Comparison of ENCODE assay signal across 15 mouse cellular contexts in the genomic region with DNA sequence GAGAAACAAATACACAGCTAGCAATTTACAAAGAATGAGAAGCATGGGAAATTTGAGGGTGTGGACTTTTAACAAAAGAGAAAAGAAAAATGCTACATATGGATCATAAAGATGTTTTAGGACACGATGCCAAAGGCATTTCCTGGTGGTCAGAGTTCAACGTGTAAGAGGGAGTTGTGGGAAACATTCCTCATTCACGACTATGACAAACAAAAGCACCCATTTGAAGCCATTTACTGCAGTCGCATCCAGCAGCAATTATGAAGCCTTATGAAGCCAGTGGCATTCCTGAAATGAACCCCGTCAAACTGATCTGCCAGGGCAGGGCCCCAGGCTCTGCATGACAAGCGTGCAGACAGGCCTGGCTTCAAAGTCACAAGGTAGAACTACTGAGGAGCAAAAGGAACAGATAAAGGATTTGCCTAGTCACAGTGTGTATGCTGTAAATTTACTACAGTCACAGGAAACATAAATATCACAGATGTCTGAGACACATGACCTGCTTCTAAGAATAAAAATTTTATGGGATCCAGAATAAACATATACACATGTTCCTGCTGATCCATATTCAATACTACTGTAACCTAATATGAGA. TPM values are rescaled to one million over a fixed set of nuclear protein-coding genes. Genes with fewer than 3 reads are reported as not detected.
DNase-seq lines count a peak whose midpoint lies in the region; ATAC-seq and TF ChIP-seq lines count a peak whose summit lies in the region.
"Had no signal": no experiment of that assay in that cellular context is flagged by ENCODE, and none has a peak within 500 bp of the region (broad histone marks: within the 10 kb centered on the region; RNA-seq: fewer than 3 reads in every experiment).

No protein-coding gene starts in this region.

- H3K9me3 ChIP-seq in heart, embryonic 12.5 days (replicated peaks) = no peaks in the 10 kb centered on the region
- H3K9me3 ChIP-seq in G1E (replicated peaks) = no peaks in the 10 kb centered on the region
- no peaks in the 10 kb centered on the region for H3K9me3 ChIP-seq in liver, embryonic 11.5 days (ENCODE audit: control insufficient read depth, low read length)
- no peaks in the 10 kb centered on the region for H3K9me3 ChIP-seq in midbrain, embryonic 14.5 days (ENCODE audit: control insufficient read depth, low read length)

- TF ChIP-seq POLR2A in embryonic fibroblast, embryonic 13.5 days (IDR thresholded peaks at IDR 0.05; ENCODE audit: low read depth, low read length) = no peak

- ATAC-seq in heart, embryonic 12.5 days (ENCODE audit: insufficient number of reproducible peaks, low FRiP score) = peak; percentile 89
- ATAC-seq in G1E (ENCODE audit: extremely low read depth, insufficient number of reproducible peaks, low FRiP score, poor library complexity, severe bottlenecking) = peak; percentile 99
- peak; percentile 92 for ATAC-seq in liver, embryonic 11.5 days (replicated peaks; ENCODE audit: low FRiP score)
- no peak for ATAC-seq in midbrain, embryonic 14.5 days (ENCODE audit: low FRiP score, low TSS enrichment)
- ATAC-seq in inflammation-experienced regulatory T-cells, adult 6 months = no peak
- ATAC-seq: CD4-positive, CD25-positive, alpha-beta regulatory T cell, adult 4 months had no signal

- intact Hi-C loops in left cerebral cortex, adult 2 months (cut with DNase I) = no loop called here

- peak overlapping the region; percentile 63 for H3K27ac ChIP-seq in heart, embryonic 12.5 days (ENCODE audit: poor library complexity, severe bottlenecking)
- H3K27ac ChIP-seq in embryonic fibroblast, embryonic 13.5 days (ENCODE audit: insufficient read depth, low read length) = peak overlapping the region; percentile 89
- H3K27ac ChIP-seq in liver, embryonic 11.5 days (ENCODE audit: low read depth, low read length) = no peak overlapping the region
- no peak overlapping the region for H3K27ac ChIP-seq in midbrain, embryonic 14.5 days (replicated peaks; ENCODE audit: low read depth, low read length)
- H3K27ac ChIP-seq in left cerebral cortex, adult 2 months = no peak overlapping the region
- H3K27ac ChIP-seq: hindbrain, embryonic 14.5 days had no signal

- 0 out of 2 replicates have a peak overlapping the region, but pooled peaks have one; percentile 9 for H3K4me2 ChIP-seq in heart, embryonic 12.5 days
- H3K4me2 ChIP-seq in liver, embryonic 11.5 days = no peak overlapping the region
- no peak overlapping the region for H3K4me2 ChIP-seq in midbrain, embryonic 14.5 days (ENCODE audit: low read length)
- H3K4me2 ChIP-seq: hindbrain, embryonic 14.5 days had no signal

- TF ChIP-seq CTCF in G1E (IDR thresholded peaks at IDR 0.05; ENCODE audit: low read depth, low read length) = no peak
- TF ChIP-seq CTCF in embryonic fibroblast, embryonic 13.5 days (IDR thresholded peaks at IDR 0.05; ENCODE audit: borderline replicate concordance, insufficient read depth, low read length) = no peak
- no peak for TF ChIP-seq CTCF in left cerebral cortex, adult 2 months (IDR thresholded peaks at IDR 0.05)

- no peak overlapping the region for H3K4me3 ChIP-seq in heart, embryonic 12.5 days
- no peak overlapping the region for H3K4me3 ChIP-seq in G1E (ENCODE audit: low read depth, low read length)
- H3K4me3 ChIP-seq in embryonic fibroblast, embryonic 13.5 days (ENCODE audit: insufficient read depth, low read length) = no peak overlapping the region
- no peak overlapping the region for H3K4me3 ChIP-seq in liver, embryonic 11.5 days (ENCODE audit: low read depth, low read length)
- no peak overlapping the region for H3K4me3 ChIP-seq in midbrain, embryonic 14.5 days (replicated peaks; ENCODE audit: low read depth, low read length)
- no peak overlapping the region for H3K4me3 ChIP-seq in left cerebral cortex, adult 2 months
- H3K4me3 ChIP-seq: erythroblast, embryonic 14.5 days had no signal

- peaks cover 27% of the 10 kb centered on the region for H3K4me1 ChIP-seq in heart, embryonic 12.5 days (replicated peaks)
- peaks cover 4% of the 10 kb centered on the region for H3K4me1 ChIP-seq in G1E (ENCODE audit: insufficient read depth, low read depth, low read length)
- H3K4me1 ChIP-seq in embryonic fibroblast, embryonic 13.5 days (ENCODE audit: control insufficient read depth, insufficient read depth, low read length) = peaks cover 12% of the 10 kb centered on the region
- peaks cover 7% of the 10 kb centered on the region; the same call in 1 of the 2 replicates for H3K4me1 ChIP-seq in liver, embryonic 11.5 days (replicated peaks; ENCODE audit: control insufficient read depth, insufficient read depth, low read length)
- no peaks in the 10 kb centered on the region for H3K4me1 ChIP-seq in midbrain, embryonic 14.5 days (ENCODE audit: control insufficient read depth, insufficient read depth, low read length)

- H3K9ac ChIP-seq in heart, embryonic 12.5 days = no peak overlapping the region
- no peak overlapping the region for H3K9ac ChIP-seq in liver, embryonic 11.5 days (ENCODE audit: low read depth, low read length)
- no peak overlapping the region for H3K9ac ChIP-seq in midbrain, embryonic 14.5 days (replicated peaks; ENCODE audit: low read length)
- H3K9ac ChIP-seq: hindbrain, embryonic 14.5 days had no signal

- no peaks in the 10 kb centered on the region for H3K27me3 ChIP-seq in heart, embryonic 12.5 days (replicated peaks)
- no peaks in the 10 kb centered on the region for H3K27me3 ChIP-seq in G1E (ENCODE audit: insufficient read depth, low read length)
- H3K27me3 ChIP-seq in liver, embryonic 11.5 days (replicated peaks; ENCODE audit: control insufficient read depth, insufficient read depth, low read length) = no peaks in the 10 kb centered on the region
- no peaks in the 10 kb centered on the region for H3K27me3 ChIP-seq in midbrain, embryonic 14.5 days (ENCODE audit: control insufficient read depth, insufficient read depth, low read length)

- DNase-seq in heart, adult 8-10 months (ENCODE audit: low spot score) = no peak
- DNase-seq in G1E (ENCODE audit: low spot score) = no peak
- DNase-seq in liver, embryonic 11.5 days (ENCODE audit: low spot score) = no peak
- no peak for DNase-seq in midbrain, embryonic 14.5 days
- DNase-seq in left cerebral cortex, adult 2 months (ENCODE audit: extremely low spot score in 1 of 2, low spot score in 2 of 2) = no peak
- DNase-seq: cerebellum, postnatal 10 days; kidney, postnatal 25 days; lung, postnatal 14 days; retina, postnatal 1 day had no signal

- H3K36me3 ChIP-seq in heart, embryonic 12.5 days = peaks cover 4% of the 10 kb centered on the region
- H3K36me3 ChIP-seq in G1E (replicated peaks) = peaks cover 14% of the 10 kb centered on the region
- no peaks in the 10 kb centered on the region for H3K36me3 ChIP-seq in liver, embryonic 11.5 days (ENCODE audit: control insufficient read depth, insufficient read depth, low read length)
- H3K36me3 ChIP-seq in midbrain, embryonic 14.5 days (ENCODE audit: control insufficient read depth, insufficient read depth, low read length) = no peaks in the 10 kb centered on the region

- WGBS in heart, embryonic 12.5 days = 42% methylated on average over 6 of the region's 6 CpGs
- WGBS in liver, embryonic 11.5 days = 55% methylated on average over 6 of the region's 6 CpGs
- WGBS in midbrain, embryonic 14.5 days = 85% methylated on average over 6 of the region's 6 CpGs

RNA-seq across cellular contexts. Expression of a gene that starts 12.4 kb away (rescaled TPM):
- polyA plus RNA-seq in heart, embryonic 12.5 days (2016; fragmentation: Nextera tagmentation; extraction: Ambion mirVana) = 19.3 and 20.6 TPM in 2 replicates
- 10 to 100 TPM; 20.0 to 25.9 (median 24.3) TPM for total RNA-seq in heart, adult 8-10 months (2022)
- 27.5 and 29.2 TPM in 2 replicates for total RNA-seq in G1E (2014; fragmentation: Nextera tagmentation)
- total RNA-seq in G1E (2017) = 39.7 and 52.6 TPM in 2 replicates
- polyA plus RNA-seq in G1E (2012) = 2.9 TPM in 2 replicates
- polyA plus RNA-seq in embryonic fibroblast, embryonic 13.5 days (2011; ENCODE audit: insufficient read length, low read depth, missing spikeins) = 26.6 and 29.2 TPM in 2 replicates
- polyA plus RNA-seq in liver, embryonic 11.5 days (2014; fragmentation: Nextera tagmentation; extraction: Ambion mirVana) = 6.8 and 7.2 TPM in 2 replicates
- polyA plus RNA-seq in midbrain, embryonic 14.5 days (2014; fragmentation: Nextera tagmentation; extraction: Ambion mirVana) = 6.2 and 8.2 TPM in 2 replicates
- 10 to 100 TPM in 1 of 3 experiments, 1 to 10 TPM in 2; 7.7 to 10.3 (median 9.6) TPM for polyA plus RNA-seq in inflammation-experienced regulatory T-cells, adult 6 months (2017; shearing (Covaris generic))
- 10 to 100 TPM; 58.1 to 65.7 TPM for total RNA-seq in left cerebral cortex, adult 2 months (2021)

Comparison
In these comparisons a context has a peak if more than half of its experiments do, and no peak if none do; other contexts are left out.
1. ATAC-seq: peak in heart, embryonic 12.5 days (single experiment), G1E (single experiment) and liver, embryonic 11.5 days (single experiment); none in midbrain, embryonic 14.5 days (single experiment) and inflammation-experienced regulatory T-cells, adult 6 months (single experiment).
2. H3K27ac ChIP-seq: peak in heart, embryonic 12.5 days (single experiment) and embryonic fibroblast, embryonic 13.5 days (single experiment); none in liver, embryonic 11.5 days (single experiment), midbrain, embryonic 14.5 days (single experiment) and left cerebral cortex, adult 2 months (single experiment).